Mouse (Mus musculus) left cerebral cortex, adult 2 months (tissue): ENCODE data around the gene Tpk1. TPM values are rescaled to one million over a fixed set of nuclear protein-coding genes. Genes with fewer than 3 reads are reported as not detected.

ENCODE experiments used
- DNase-seq, 2 experiments: peaks; one replicate each; pipeline ENCODE4 v3.0.0; 2021 to 2022; ENCODE audit warnings: low spot score in 2 of 2, mixed read lengths in 1 of 2; ENCODE audit errors: extremely low spot score in 1 of 2
- H3K27ac ChIP-seq: fragments of 200-600 bp; 2 replicates; pipeline ENCODE4 v1.8.1; 2022
- H3K4me3 ChIP-seq: fragments of 200-600 bp; 2 replicates; pipeline ENCODE4 v1.8.1; 2022
- CTCF ChIP-seq: fragments of 200-600 bp; IDR thresholded peaks from 2 replicates; pipeline ENCODE4 v1.8.1; 2022; ENCODE audit warnings: antibody characterized with exemption, mild to moderate bottlenecking, moderate library complexity
- intact Hi-C: fragments of 180-260 bp; cut with DNase I; formaldehyde crosslinking; loops from one replicate; pipeline ENCODE4 v1.15.1; 2025
- total RNA-seq, 2 experiments: library from RNA; stranded (reverse); gene quantifications; 2 replicates each; pipeline ENCODE4 v1.2.3; 2021

The Tpk1 gene
- total RNA-seq, 2 experiments from 2014 or later = 3.2 to 3.9 TPM

GRCm38 (mm10) chr6:43666611-43667400 is 728 bp upstream of the Tpk1 start:
- peak overlapping the region; percentile 61 for H3K4me3 ChIP-seq
- intact Hi-C loops = loop anchor here (1.0 to 5.0 kb wide), 2 partner anchors 25 to 150 kb away; no protein-coding TSS in a partner anchor
- no peak for DNase-seq
- peak overlapping the region; percentile 85 for H3K27ac ChIP-seq
- TF ChIP-seq CTCF = no peak

GRCm38 (mm10) chr6:43661822-43662221 is 4.3 kb downstream of the Tpk1 start:
- TF ChIP-seq CTCF = no peak
- no peak for DNase-seq
- intact Hi-C loops = no loop called here

GRCm38 (mm10) chr6:43658290-43658689 is 7.8 kb downstream of the Tpk1 start:
- H3K4me3 ChIP-seq = no peak overlapping the region
- intact Hi-C loops = no loop called here
- TF ChIP-seq CTCF = no peak
- DNase-seq = no peak
- no peak overlapping the region for H3K27ac ChIP-seq

More at GRCm38 (mm10) chr6:43661822-43662221, 4.3 kb downstream of the Tpk1 start:
- H3K4me3 ChIP-seq = no peak overlapping the region
- no peak overlapping the region for H3K27ac ChIP-seq

GRCm38 (mm10) chr6:43657845-43658244 is 8.2 kb downstream of the Tpk1 start:
- DNase-seq = no peak
- no peak overlapping the region for H3K27ac ChIP-seq
- no peak overlapping the region for H3K4me3 ChIP-seq
- intact Hi-C loops = no loop called here
- no peak for TF ChIP-seq CTCF

DNA sequence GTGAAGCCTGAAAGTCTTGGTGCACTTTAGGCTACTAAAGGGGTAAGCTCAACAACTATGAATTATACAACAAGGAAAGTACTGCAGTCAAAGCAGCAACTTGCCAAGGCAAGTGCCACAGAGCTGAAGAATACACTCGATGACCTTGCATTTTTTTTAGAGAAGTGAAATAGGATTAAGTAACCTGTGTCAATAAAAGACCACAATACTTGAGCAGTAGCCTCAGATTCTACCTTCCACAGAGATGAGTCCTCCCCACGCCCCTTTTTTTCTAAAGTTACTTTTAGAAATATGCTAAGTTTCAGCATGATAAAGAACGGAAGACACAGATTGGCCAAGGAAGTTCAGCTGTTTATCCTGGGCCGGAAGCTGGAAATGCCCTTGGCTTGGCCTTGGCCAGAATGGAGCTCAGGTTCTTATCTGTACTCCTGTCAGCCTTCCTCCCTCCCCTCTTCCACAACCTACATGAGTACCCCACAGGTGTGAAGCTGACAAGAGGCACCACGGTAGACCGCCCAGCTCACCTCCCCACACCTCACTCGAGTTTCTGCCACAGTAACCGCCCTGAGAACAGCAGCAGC is 11.1 kb downstream of the Tpk1 start:
- intact Hi-C loops = no loop called here
- no peak overlapping the region for H3K4me3 ChIP-seq
- no peak for DNase-seq
- no peak for TF ChIP-seq CTCF
- no peak overlapping the region for H3K27ac ChIP-seq

DNA sequence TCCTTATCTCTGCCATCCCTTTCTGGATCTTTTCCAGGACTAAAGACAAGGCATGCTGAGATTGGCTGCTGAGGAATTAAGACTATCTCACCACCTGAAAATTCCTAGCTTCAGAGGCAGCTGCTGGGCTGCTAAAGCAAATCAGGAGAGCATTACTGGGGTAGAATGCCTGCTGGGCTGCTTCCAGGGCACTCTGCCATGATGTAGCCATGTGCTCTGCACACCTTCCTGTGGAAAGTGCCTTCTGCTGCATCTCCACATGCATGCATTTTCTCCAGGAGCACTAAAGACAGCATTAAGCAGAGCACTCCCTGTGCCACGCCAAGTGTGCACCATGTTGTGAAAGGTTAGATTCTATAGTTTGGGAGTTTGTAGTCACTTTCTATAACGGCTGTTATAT is 16.6 kb downstream of the Tpk1 start:
- H3K27ac ChIP-seq = no peak overlapping the region
- no peak for TF ChIP-seq CTCF
- intact Hi-C loops = no loop called here
- H3K4me3 ChIP-seq = no peak overlapping the region
- DNase-seq = no peak

- Histone ChIP-seq H3K27ac (peak overlapping the region; percentile 41; the same call in 1 of the 2 replicates), H3K4me3 (no peak overlapping the region)
- DNase-seq = no peak
- TF ChIP-seq CTCF = no peak
- intact Hi-C loops = no loop called here
Measured at GRCm38 (mm10) chr6:43645674-43646073, 20.4 kb downstream of the Tpk1 start.

GRCm38 (mm10) chr6:43645105-43645504 is 21.0 kb downstream of the Tpk1 start:
- DNase-seq = no peak
- Histone ChIP-seq H3K4me3 (no peak overlapping the region), H3K27ac (peak overlapping the region; percentile 41; the same call in 1 of the 2 replicates)
- intact Hi-C loops = no loop called here
- TF ChIP-seq CTCF = no peak

- intact Hi-C loops = loop anchor here (5.0 kb wide), 1 partner anchor 126 kb away; no protein-coding TSS in a partner anchor
- H3K4me3 ChIP-seq = no peak overlapping the region
- no peak overlapping the region for H3K27ac ChIP-seq
- no peak for TF ChIP-seq CTCF
- no peak for DNase-seq
Measured at GRCm38 (mm10) chr6:43643718-43644117, 22.4 kb downstream of the Tpk1 start.

GRCm38 (mm10) chr6:43642375-43642774 is 23.7 kb downstream of the Tpk1 start:
- TF ChIP-seq CTCF = no peak
- no peak overlapping the region for H3K4me3 ChIP-seq
- intact Hi-C loops = loop anchor here (1.0 to 5.0 kb wide), 2 partner anchors 24 to 125 kb away; partner anchors contain the start of gene Tpk1
- H3K27ac ChIP-seq = peak overlapping the region; percentile 70; the same call in 1 of the 2 replicates
- peak in 1 of 2 experiments; percentile 28 for DNase-seq

GRCm38 (mm10) chr6:43640621-43641020 is 25.5 kb downstream of the Tpk1 start:
- intact Hi-C loops = loop anchor here (5.0 kb wide), 1 partner anchor 123 kb away; no protein-coding TSS in a partner anchor
- no peak overlapping the region for H3K27ac ChIP-seq

GRCm38 (mm10) chr6:43638865-43639264 is 27.2 kb downstream of the Tpk1 start:
- TF ChIP-seq CTCF = no peak

More at GRCm38 (mm10) chr6:43640621-43641020, 25.5 kb downstream of the Tpk1 start:
- TF ChIP-seq CTCF = no peak
- H3K4me3 ChIP-seq = no peak overlapping the region
- DNase-seq = no peak

More at GRCm38 (mm10) chr6:43638865-43639264, 27.2 kb downstream of the Tpk1 start:
- intact Hi-C loops = no loop called here
- H3K4me3 ChIP-seq = no peak overlapping the region
- no peak overlapping the region for H3K27ac ChIP-seq
- no peak for DNase-seq
